Mouse (Mus musculus): ENCODE data around the gene Ap2b1. TPM values are rescaled to one million over a fixed set of nuclear protein-coding genes. Genes with fewer than 3 reads are reported as not detected.
A peak's percentile ranks its signal among the peaks of the same experiment; 100 is the strongest.

Ap2b1 gene
- total RNA-seq, 2 experiments from 2014 or later = 39.7 to 49.1 TPM

GRCm38 (mm10) chr11:83398724-83399123 lies 99.9 kb downstream of the Ap2b1 start:
- DNase-seq = no peak

- no peak for DNase-seq
These were observed 105.0 kb downstream of the Ap2b1 start for GRCm38 (mm10) chr11:83403787-83404186.

- no peak for DNase-seq
These were observed 107.6 kb downstream of the Ap2b1 start for GRCm38 (mm10) chr11:83406391-83406790.

- DNase-seq = no peak
These were observed 109.4 kb downstream of the Ap2b1 start for GRCm38 (mm10) chr11:83408242-83408641.

GRCm38 (mm10) chr11:83409087-83409754 lies 110.4 kb downstream of the Ap2b1 start, which contains the start of gene Rasl10b:
TSS of gene Rasl10b (plus strand) at chr11:83409137.
- DNase-seq = peak; percentile 38

- no peak for DNase-seq
These were observed 111.0 kb downstream of the Ap2b1 start for GRCm38 (mm10) chr11:83409792-83410291.

GRCm38 (mm10) chr11:83410510-83410909 lies 111.7 kb downstream of the Ap2b1 start:
- no peak for DNase-seq

- DNase-seq = peak; percentile 51
These were observed 118.3 kb downstream of the Ap2b1 start for GRCm38 (mm10) chr11:83417080-83417479.

GRCm38 (mm10) chr11:83417708-83418107 lies 118.9 kb downstream of the Ap2b1 start:
- DNase-seq = no peak

GRCm38 (mm10) chr11:83418566-83418965 lies 119.7 kb downstream of the Ap2b1 start:
- no peak for DNase-seq

GRCm38 (mm10) chr11:83420338-83420737 lies 121.5 kb downstream of the Ap2b1 start:
- no peak for DNase-seq

- DNase-seq = peak; percentile 84
These were observed 122.5 kb downstream of the Ap2b1 start for GRCm38 (mm10) chr11:83421305-83421704.

- DNase-seq = peak; percentile 71
These were observed 125.9 kb downstream of the Ap2b1 start for GRCm38 (mm10) chr11:83424681-83425080.

- no peak for DNase-seq
These were observed 128.1 kb downstream of the Ap2b1 start for GRCm38 (mm10) chr11:83426964-83427363.

- no peak for DNase-seq
These were observed 130.5 kb downstream of the Ap2b1 start, which contains the start of gene Gas2l2 for GRCm38 (mm10) chr11:83429355-83429754. TSS of gene Gas2l2 (minus strand) at chr11:83429455.

- DNase-seq = no peak
These were observed 133.7 kb downstream of the Ap2b1 start for GRCm38 (mm10) chr11:83432533-83432932.

- no peak for DNase-seq
These were observed 138.6 kb downstream of the Ap2b1 start, which contains the start of gene 1700020L24Rik for GRCm38 (mm10) chr11:83437377-83437776. TSS of gene 1700020L24Rik (plus strand) at chr11:83437677.

- DNase-seq = no peak
These were observed 140.7 kb downstream of the Ap2b1 start for GRCm38 (mm10) chr11:83439426-83440060.

GRCm38 (mm10) chr11:83440081-83441064 lies 141.5 kb downstream of the Ap2b1 start:
- DNase-seq = peak; percentile 86

GRCm38 (mm10) chr11:83441235-83441634 lies 142.4 kb downstream of the Ap2b1 start:
- DNase-seq = peak; percentile 45

GRCm38 (mm10) chr11:83442596-83443267 lies 143.9 kb downstream of the Ap2b1 start:
- peak; percentile 74 for DNase-seq

GRCm38 (mm10) chr11:83443824-83444223 lies 145.0 kb downstream of the Ap2b1 start:
- DNase-seq = no peak
